Mouse (Mus musculus) inflammation-experienced regulatory T-cells, adult 16 weeks (primary cell): ENCODE measurements around the gene Cdkl2. TPM values are rescaled to one million over a fixed set of nuclear protein-coding genes. Genes with fewer than 3 reads are reported as not detected.

ENCODE experiments used
- polyA plus RNA-seq: library from polyadenylated mRNA; unstranded; fragments of 100-300 nt; shearing (Covaris generic); gene quantifications from one replicate; pipeline ENCODE4 v1.2.1, GENCODE M21; 2017

The Cdkl2 gene
- 3.8 TPM for polyA plus RNA-seq

DNA sequence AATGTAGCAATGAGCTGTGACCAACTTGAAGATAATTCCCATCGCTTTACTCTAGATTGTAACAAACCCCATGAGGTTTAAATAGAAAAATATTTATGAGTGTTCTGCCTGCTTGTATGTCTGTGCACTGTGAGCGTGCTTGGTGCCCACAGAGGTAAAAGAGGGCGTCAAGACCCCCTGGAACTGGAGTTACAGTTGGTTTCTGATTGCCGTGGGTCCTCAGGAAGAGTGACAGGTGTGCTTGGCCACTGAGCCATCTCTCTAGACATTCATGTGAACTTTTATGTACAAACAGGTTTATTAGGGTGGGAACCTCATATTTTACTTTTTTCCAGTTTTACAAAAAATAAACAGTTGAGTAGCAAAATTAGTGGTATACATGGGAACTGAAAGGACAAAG, at the start of gene Cdkl2:
TSS of gene Cdkl2 (minus strand) at position 101 of the 400 bp plus-strand sequence.

DNA sequence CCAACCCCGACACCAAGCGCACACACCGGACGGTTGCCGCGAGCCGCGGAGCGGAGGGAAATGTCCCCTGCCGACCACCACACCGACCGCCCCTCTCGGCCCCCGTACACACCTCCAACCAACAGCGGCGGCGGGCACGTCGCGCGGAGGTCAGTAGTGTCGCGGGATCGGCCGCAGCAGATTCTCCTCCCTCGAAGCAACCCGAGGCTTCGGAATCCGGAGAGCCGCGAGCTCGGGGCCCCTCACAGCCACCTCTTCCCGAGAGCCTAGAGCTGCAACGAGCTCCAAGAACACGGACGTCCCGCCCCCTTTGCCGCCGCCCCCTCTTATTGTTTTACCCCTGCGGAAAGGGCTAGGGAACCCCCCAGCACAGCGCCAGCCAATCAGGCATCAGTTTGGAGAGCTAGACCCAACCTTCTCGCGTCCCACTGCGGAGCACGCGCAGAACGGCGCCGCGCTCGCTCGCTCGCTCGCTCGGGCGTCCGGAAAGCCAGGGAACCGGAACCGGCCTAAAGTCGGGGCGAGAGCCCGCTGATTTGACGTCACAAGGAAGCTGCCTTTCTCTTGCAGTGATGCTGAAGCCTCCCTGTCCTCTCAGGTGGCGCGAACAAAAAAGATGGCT, 39.8 kb upstream of the Cdkl2 start, which contains the start of gene G3bp2:
TSS of gene G3bp2 (minus strand) at position 303 of the 622 bp plus-strand sequence.

DNA sequence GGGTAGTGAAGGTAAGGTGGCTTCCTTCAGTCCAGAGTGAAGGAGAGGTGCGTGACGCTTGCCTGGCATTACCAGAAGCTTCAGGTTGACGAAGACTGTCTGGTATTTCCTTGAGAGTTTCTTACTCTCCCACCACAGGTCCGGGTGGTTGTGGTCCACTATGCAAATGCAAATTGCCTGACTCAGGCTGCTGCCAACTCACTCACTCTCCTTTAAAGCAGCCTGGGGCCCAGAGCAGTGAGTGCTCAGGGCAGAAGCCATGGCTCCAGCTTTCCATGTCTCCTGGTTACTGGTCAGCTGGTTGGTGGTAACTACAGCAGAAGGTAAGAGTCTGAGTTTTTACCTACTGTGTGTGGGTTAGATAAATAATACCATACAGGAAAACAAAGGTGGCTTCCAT, 56.4 kb downstream of the Cdkl2 start, which contains the start of gene Odaph:
TSS of gene Odaph (plus strand) at position 240 of the 400 bp plus-strand sequence.

DNA sequence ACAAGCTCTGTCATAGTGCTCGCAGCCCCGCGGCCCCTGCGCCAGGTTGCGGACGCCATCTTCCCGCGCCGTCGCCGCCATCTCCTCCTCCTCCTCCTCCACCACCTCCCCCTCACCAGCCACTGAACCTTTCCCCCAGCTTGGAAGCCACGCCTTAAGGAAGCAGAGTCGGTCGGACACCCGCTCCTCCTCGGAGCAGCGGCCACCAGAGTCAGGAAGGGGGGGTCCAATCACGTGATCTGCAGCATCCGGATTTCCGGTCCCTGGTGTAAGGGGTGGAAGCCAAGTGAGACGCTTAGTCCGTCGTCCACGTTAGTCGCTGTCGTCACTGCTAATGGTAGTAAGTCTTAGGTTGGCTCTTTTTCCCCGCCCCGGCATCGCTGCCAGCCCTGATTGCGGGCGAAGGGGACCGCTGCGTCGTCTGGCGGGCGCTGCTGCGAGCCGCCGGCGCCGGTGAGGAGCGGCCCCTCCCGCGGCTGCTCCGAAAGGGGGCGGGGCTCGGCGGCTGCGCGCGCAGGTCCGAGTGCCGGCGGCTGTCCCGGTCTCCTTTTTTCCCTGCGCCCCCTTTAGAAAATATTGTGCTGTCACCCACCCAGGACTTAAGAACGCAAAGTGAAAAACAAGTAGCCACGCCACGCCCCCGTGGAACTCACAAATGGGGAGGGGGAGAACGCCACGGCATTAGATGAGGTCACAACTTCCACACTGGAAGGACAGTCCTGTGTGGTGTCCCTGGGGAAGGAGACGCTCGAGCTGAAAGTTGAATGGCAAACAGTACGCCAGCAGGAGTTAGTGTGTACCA, 80.8 kb downstream of the Cdkl2 start, which contains the start of gene Rchy1:
TSS of gene Rchy1 (minus strand) at position 430 of the 802 bp plus-strand sequence.

Other genes starting within 250 kb of the Cdkl2 start
- 119 TPM for gene Rchy1, start 80.8 kb downstream of the Cdkl2 start, polyA plus RNA-seq
- not detected for gene Odaph, start 56.4 kb downstream of the Cdkl2 start, polyA plus RNA-seq
- gene G3bp2, start 39.8 kb upstream of the Cdkl2 start, polyA plus RNA-seq, result 239 TPM
- gene Uso1, start 94.1 kb upstream of the Cdkl2 start, polyA plus RNA-seq, result 68.7 TPM
- gene U90926, start 171.5 kb upstream of the Cdkl2 start, polyA plus RNA-seq, result not detected
- gene Ppef2, start 212.4 kb upstream of the Cdkl2 start, polyA plus RNA-seq, result 0.27 TPM
- gene Naaa, start 234.3 kb upstream of the Cdkl2 start, polyA plus RNA-seq, result 15.3 TPM